Mouse (Mus musculus) right cerebral cortex, adult 2 months (tissue): Measurements from ENCODE around the gene Btbd35f23.
"Not testable (repeated sequence)": the region's sequence is repeated elsewhere in the genome, so short reads cannot be mapped to it uniquely, and the experiment has no call there.

Source experiments
- DNase-seq, 2 experiments: peaks; one replicate each; pipeline ENCODE4 v3.0.0; 2021 to 2022; ENCODE audit warnings: low spot score in 2 of 2

Btbd35f23 gene

DNA sequence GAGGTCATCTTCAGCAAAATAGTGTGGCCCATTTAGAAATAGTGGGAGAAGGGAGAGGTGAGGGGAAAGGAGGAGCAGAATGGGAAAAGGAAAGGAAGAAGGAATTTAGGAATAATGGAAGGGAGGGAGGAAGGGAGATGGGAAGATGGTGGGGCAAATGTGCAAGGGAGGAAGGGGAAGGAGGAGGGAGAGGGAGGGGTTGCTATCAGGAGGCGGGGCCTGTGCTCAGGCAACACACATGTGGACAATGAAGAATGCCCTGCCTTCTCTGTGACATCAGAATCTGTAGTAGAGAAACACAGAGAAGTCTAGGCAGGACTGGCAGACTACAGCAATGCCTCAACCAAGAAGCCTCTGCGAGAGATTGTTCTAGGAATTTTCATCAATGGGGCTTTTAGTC lies at the start of gene Btbd35f23:
Btbd35f23 (plus strand) TSS at position 301 of the 400 bp plus-strand sequence.
- not testable (repeated sequence) for DNase-seq
